Mouse (Mus musculus): ENCODE data around the gene Pagr1b. TPM values are rescaled to one million over a fixed set of nuclear protein-coding genes. Genes with fewer than 3 reads are reported as not detected.

Gene Pagr1b
- polyA plus RNA-seq, 1 experiment: 1.2 TPM

DNA sequence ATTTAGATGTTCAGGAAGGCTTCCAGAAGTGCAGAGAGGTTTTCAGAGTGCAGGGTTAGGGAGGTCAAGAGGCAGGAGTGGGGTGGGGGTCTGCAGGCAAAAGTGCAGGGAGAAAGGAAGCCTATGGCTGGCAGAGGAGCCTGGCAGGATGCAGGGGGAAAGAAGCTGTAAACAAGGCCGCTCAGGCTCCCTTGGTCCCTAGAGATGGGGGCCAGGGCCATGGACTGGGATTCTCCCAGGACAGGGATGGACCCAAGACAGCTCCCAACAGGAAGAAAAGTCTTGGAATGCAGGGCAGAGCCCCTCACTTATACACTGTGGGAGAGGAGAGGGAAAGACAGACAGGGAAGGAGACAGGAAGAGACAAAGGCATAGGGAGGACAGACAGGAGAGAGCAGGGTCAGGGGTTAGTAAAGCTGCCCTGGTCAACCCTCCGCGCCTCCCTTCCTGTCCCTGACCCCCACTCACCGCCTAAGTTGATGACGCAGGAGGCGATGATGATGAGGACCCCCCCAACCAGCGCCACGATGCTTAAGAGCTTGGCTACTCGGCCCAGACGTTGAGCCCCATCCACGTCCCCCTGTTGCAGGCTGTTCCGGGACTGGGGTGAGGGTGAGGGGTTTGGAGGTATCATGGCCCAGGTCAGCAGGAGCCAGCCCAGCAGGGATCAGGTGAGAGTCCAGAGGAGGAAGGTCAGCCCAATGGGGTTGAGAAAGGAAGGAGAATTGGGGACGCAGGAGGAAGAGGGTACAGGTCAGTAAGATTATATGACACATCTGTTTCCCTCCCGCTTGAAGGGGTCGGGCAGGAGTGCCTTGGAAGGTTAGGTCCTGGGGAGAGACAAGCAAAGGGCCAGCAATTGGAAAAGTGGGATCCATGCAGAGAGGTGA is 2.4 kb upstream of the Pagr1b start:
- TF ChIP-seq CTCF (IDR thresholded peaks at IDR 0.05; ENCODE audit: borderline replicate concordance, extremely low read depth, insufficient read depth, insufficient read length) (no peak), POLR2A (IDR thresholded peaks at IDR 0.05; ENCODE audit: borderline replicate concordance, extremely low read depth, insufficient read depth, insufficient read length, poor library complexity, severe bottlenecking) (no peak)
- no peak for DNase-seq (ENCODE audit: low read depth)

GRCm38 (mm10) chr7:127017950-127018345 is 1.7 kb upstream of the Pagr1b start:
- no peak for DNase-seq (ENCODE audit: low read depth)
- TF ChIP-seq POLR2A (IDR thresholded peaks at IDR 0.05; ENCODE audit: borderline replicate concordance, extremely low read depth, insufficient read depth, insufficient read length, poor library complexity, severe bottlenecking) (no peak), CTCF (IDR thresholded peaks at IDR 0.05; ENCODE audit: borderline replicate concordance, extremely low read depth, insufficient read depth, insufficient read length) (no peak)

DNA sequence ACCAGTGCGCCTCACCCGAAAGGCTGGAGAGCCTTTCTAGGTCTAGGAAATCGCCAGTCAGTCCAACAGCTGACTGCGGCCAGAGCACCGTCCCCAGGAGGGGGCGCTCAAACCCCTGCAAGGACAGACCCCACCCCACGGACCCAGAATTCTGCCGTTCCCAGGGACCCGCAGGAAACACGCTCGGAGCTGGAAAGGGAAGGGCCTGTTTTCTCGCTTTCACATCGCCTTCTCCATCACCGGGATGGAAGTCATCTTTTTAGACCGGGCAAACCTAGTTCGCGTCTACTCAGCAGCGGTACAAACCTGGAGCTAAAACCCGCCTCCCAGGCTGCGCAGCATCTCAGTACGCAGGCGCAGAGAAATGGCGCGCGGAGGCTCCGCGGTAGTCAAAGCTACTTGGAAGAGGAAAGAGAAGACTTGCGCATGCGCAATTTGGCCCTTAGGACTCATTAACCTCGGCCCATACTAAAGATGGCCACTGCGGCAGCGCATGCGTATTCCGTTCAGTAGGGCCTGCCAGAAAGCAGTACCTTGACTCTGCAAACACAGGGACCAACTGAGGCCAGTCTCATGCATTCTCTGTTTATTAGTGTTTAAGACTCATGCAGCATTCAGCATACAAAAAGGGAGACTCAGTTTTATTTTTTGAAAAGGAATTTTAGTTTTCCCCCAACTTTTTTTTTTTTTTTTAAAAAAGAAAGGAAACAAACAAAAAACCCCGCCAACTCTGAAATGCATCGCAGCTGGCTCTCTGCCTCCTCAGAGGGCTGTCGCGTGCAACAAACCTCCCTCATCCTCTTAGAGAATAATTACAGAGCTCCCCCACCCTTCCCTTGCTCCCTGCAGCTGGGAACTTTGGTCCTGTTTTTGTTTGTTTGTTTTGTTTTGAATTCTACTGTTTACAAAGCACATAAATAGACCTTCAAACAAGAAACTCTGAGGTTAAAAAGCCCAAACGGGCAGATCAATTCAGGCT is 976 bp upstream of the Pagr1b start, which contains the start of gene Pagr1a:
Gene Pagr1a (minus strand): TSS at position 382 of the 979 bp plus-strand sequence.
- peak; percentile 100 for DNase-seq (ENCODE audit: low read depth)
- peak; percentile 85 for TF ChIP-seq CTCF (IDR thresholded peaks at IDR 0.05; ENCODE audit: borderline replicate concordance, extremely low read depth, insufficient read depth, insufficient read length)
- TF ChIP-seq POLR2A (IDR thresholded peaks at IDR 0.05; ENCODE audit: borderline replicate concordance, extremely low read depth, insufficient read depth, insufficient read length, poor library complexity, severe bottlenecking): no peak; the same call in 1 of the 2 replicates

DNA sequence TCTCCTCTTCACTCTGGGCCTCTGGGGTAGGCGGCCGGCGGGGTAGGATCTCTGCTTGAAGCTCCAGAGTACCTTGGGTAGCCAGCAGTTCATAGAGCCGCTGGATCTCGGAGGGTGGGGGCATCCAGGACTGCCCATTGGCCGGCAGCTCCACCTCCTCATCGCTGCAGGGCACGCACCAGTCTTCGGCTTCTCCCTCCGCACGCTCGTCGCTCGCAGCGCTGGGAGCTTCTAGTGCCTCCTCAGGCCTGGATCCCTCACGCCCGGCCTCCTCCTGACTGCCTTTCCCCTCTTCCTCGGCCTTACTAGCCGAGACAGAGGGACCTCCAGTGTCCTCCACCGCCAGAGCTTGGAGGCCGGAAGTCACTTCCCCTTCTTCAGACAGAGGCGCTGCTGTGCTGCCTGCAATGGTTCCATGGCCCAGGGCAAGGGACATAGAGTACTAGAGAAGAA is 228 bp upstream of the Pagr1b start:
- no peak for DNase-seq (ENCODE audit: low read depth)
- TF ChIP-seq POLR2A (IDR thresholded peaks at IDR 0.05; ENCODE audit: borderline replicate concordance, extremely low read depth, insufficient read depth, insufficient read length, poor library complexity, severe bottlenecking) (no peak; the same call in 1 of the 2 replicates), CTCF (IDR thresholded peaks at IDR 0.05; ENCODE audit: borderline replicate concordance, extremely low read depth, insufficient read depth, insufficient read length) (no peak)

- peak; percentile 57 for DNase-seq (ENCODE audit: low read depth)
- TF ChIP-seq CTCF (IDR thresholded peaks at IDR 0.05; ENCODE audit: borderline replicate concordance, extremely low read depth, insufficient read depth, insufficient read length) (no peak), POLR2A (IDR thresholded peaks at IDR 0.05; ENCODE audit: borderline replicate concordance, extremely low read depth, insufficient read depth, insufficient read length, poor library complexity, severe bottlenecking) (no peak)
These were observed 203 bp downstream of the Pagr1b start for GRCm38 (mm10) chr7:127016081-127016480.

GRCm38 (mm10) chr7:127014993-127015392 is 1.3 kb downstream of the Pagr1b start:
- TF ChIP-seq CTCF (IDR thresholded peaks at IDR 0.05; ENCODE audit: borderline replicate concordance, extremely low read depth, insufficient read depth, insufficient read length) (no peak), POLR2A (IDR thresholded peaks at IDR 0.05; ENCODE audit: borderline replicate concordance, extremely low read depth, insufficient read depth, insufficient read length, poor library complexity, severe bottlenecking) (no peak)
- DNase-seq (ENCODE audit: low read depth): no peak

DNA sequence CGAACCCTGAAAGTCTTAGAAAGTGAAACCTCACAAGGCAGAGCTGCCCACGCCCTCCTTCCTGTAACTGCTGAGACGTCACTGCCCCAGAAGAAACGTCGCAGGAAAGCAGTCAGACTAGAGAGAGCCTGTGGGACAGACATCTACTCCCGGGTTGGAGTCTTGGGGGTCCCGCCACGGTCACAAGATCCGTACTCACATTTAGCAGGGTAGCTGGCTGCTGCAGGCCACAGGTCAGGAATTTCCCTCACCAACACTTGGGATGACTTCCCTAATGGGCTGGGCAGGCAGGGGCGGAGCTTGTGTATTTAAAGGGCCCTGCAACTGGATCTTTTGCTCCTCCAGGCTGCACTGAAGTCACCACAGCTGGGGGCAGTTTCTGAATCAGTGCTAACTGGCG is 2.0 kb downstream of the Pagr1b start, which contains the start of gene Mvp:
Gene Mvp (minus strand): TSS at position 302 of the 400 bp plus-strand sequence.
- no peak for TF ChIP-seq CTCF (IDR thresholded peaks at IDR 0.05; ENCODE audit: borderline replicate concordance, extremely low read depth, insufficient read depth, insufficient read length)
- no peak for TF ChIP-seq POLR2A (IDR thresholded peaks at IDR 0.05; ENCODE audit: borderline replicate concordance, extremely low read depth, insufficient read depth, insufficient read length, poor library complexity, severe bottlenecking)
- no peak for DNase-seq (ENCODE audit: low read depth)

- TF ChIP-seq POLR2A (IDR thresholded peaks at IDR 0.05; ENCODE audit: borderline replicate concordance, extremely low read depth, insufficient read depth, insufficient read length, poor library complexity, severe bottlenecking) (no peak), CTCF (IDR thresholded peaks at IDR 0.05; ENCODE audit: borderline replicate concordance, extremely low read depth, insufficient read depth, insufficient read length) (no peak)
These were observed 2.9 kb downstream of the Pagr1b start for GRCm38 (mm10) chr7:127013385-127013784.

DNA sequence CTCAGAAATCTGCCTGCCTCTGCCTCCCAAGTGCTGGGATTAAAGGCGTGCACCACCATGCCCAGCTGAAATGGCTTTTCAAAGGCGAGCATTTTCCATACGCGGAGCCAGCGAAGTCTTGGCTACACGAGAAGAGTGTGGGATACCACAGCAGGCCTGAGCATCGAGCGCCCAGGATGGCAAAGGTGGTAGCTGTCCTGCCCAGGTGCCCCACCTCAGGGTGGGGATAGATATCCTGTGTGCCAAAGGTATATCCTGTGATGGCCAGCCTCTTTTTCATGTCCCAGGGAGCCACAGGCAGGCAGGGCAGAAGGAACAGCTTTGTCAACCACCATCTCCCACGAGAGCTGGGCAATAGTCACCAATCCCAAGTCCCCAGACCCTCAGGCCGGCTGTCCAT is 3.4 kb downstream of the Pagr1b start:
- no peak for DNase-seq (ENCODE audit: low read depth)
- TF ChIP-seq CTCF (IDR thresholded peaks at IDR 0.05; ENCODE audit: borderline replicate concordance, extremely low read depth, insufficient read depth, insufficient read length) (no peak), POLR2A (IDR thresholded peaks at IDR 0.05; ENCODE audit: borderline replicate concordance, extremely low read depth, insufficient read depth, insufficient read length, poor library complexity, severe bottlenecking) (no peak)

More at GRCm38 (mm10) chr7:127013385-127013784, 2.9 kb downstream of the Pagr1b start:
- no peak for DNase-seq (ENCODE audit: low read depth)

DNA sequence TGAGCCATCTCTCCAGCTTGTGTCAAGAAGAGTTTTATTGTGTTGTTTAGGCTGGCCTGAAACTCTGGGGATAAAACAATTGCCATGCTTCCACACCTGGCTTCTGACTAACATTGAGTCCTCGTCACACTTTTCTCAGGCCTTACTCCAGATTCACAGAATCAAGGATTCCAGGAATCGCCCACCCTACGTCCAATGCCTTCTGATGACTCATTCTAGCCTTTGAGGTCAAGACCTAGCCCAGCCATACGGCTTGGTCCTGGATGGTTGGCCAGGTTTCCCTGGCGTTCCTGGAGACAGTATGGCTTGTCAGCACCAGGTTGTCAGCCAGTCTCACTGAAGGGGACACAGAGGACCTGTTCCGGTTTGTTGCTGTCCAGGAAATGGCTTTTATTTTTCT is 3.9 kb downstream of the Pagr1b start:
- DNase-seq (ENCODE audit: low read depth): no peak

DNA sequence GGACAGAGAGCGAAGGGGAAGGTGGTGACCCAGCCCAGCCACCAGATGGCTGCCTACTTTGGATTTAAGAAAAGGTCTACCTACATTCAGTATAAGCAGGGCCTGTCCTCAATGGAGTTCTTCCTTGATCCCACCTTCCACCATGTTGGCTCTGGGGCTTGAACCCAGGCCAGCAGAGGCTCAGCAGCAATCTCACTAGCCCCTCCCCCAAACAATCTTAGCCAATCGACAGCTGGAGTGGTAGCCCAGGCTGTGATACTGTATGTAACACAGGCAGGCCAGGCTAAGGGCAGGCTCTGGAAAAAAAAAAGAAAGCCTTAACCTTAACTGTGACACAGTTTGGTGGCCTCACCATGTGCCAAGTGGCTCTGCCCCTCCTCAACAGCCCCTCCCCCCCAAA is 4.6 kb downstream of the Pagr1b start:
- no peak for DNase-seq (ENCODE audit: low read depth)
- TF ChIP-seq POLR2A (IDR thresholded peaks at IDR 0.05; ENCODE audit: borderline replicate concordance, extremely low read depth, insufficient read depth, insufficient read length, poor library complexity, severe bottlenecking) (no peak), CTCF (IDR thresholded peaks at IDR 0.05; ENCODE audit: borderline replicate concordance, extremely low read depth, insufficient read depth, insufficient read length) (no peak)

More for the DNA sequence above, 3.9 kb downstream of the Pagr1b start:
- TF ChIP-seq POLR2A (IDR thresholded peaks at IDR 0.05; ENCODE audit: borderline replicate concordance, extremely low read depth, insufficient read depth, insufficient read length, poor library complexity, severe bottlenecking) (no peak), CTCF (IDR thresholded peaks at IDR 0.05; ENCODE audit: borderline replicate concordance, extremely low read depth, insufficient read depth, insufficient read length) (no peak)
